Mouse (Mus musculus) liver, postnatal 0 days (tissue): ENCODE results near the gene Tex19.1. TPM values are rescaled to one million over a fixed set of nuclear protein-coding genes. Genes with fewer than 3 reads are reported as not detected.

Source experiments
- ATAC-seq: fragments of 200-750 bp; cut with Nextera tagmentation; 2 replicates; pipeline ENCODE4 v1.8.0; 2017; ENCODE audit warnings: mild to moderate bottlenecking, moderate library complexity
- DNase-seq: peaks from one replicate; pipeline ENCODE4 v3.0.0-alpha.2; 2016
- H3K27ac ChIP-seq: fragments of 300-500 bp; sonication (generic); 2 replicates; pipeline ENCODE4 v1.5.1; 2014; ENCODE audit warnings: antibody characterized with exemption, moderate library complexity, mild to moderate bottlenecking, low read depth
- H3K27me3 ChIP-seq: fragments of 300-500 bp; sonication (generic); 2 replicates; pipeline ENCODE4 v1.6.1; 2014; ENCODE audit warnings: low read length, control low read depth, mixed read lengths; ENCODE audit not compliant: insufficient read depth
- H3K36me3 ChIP-seq: fragments of 300-500 bp; sonication (generic); replicated peaks from 2 replicates; pipeline ENCODE4 v1.6.1; 2014; ENCODE audit warnings: mild to moderate bottlenecking, control low read depth, low read length, moderate library complexity, mixed read lengths; ENCODE audit not compliant: insufficient read depth
- H3K4me1 ChIP-seq: fragments of 300-500 bp; sonication (generic); 2 replicates; pipeline ENCODE4 v1.6.1; 2014; ENCODE audit warnings: antibody characterized with exemption, mild to moderate bottlenecking, control low read depth; ENCODE audit not compliant: insufficient read depth
- H3K4me2 ChIP-seq: fragments of 300-500 bp; sonication (generic); 2 replicates; pipeline ENCODE4 v1.6.1; 2014; ENCODE audit warnings: low read depth, mild to moderate bottlenecking, low read length, moderate library complexity, mixed read lengths
- H3K4me3 ChIP-seq: fragments of 300-500 bp; sonication (generic); 2 replicates; pipeline ENCODE4 v1.5.1; 2014; ENCODE audit warnings: low read depth, low read length
- H3K9ac ChIP-seq: fragments of 300-500 bp; sonication (generic); replicated peaks from 2 replicates; pipeline ENCODE4 v1.6.1; 2014; ENCODE audit warnings: mild to moderate bottlenecking, moderate library complexity
- H3K9me3 ChIP-seq: fragments of 300-500 bp; sonication (generic); 2 replicates; pipeline ENCODE4 v1.6.1; 2016; ENCODE audit warnings: mild to moderate bottlenecking, control low read depth, low read length, mixed read lengths
- CTCF ChIP-seq: sonication (generic); IDR thresholded peaks from 2 replicates; pipeline ENCODE4 v1.5.1; 2016; ENCODE audit warnings: antibody characterized with exemption, low read depth
- EP300 ChIP-seq: IDR thresholded peaks from 2 replicates; pipeline ENCODE4 v1.6.1; 2016; ENCODE audit warnings: antibody characterized with exemption, low read depth, mild to moderate bottlenecking
- WGBS: fragments of 180-500 bp; shearing (Covaris S2); extraction: QIAGEN DNeasy Blood & Tissue Kit; methylation state at CpG from one replicate; pipeline ENCODE4 v1.1.7; 2014; ENCODE audit not compliant: insufficient replicate concordance; 5-methylcytosine and 5-hydroxymethylcytosine counted together
- polyA plus RNA-seq: library from polyadenylated mRNA; unstranded; fragments of >200 nt; fragmentation: Nextera tagmentation; extraction: Ambion mirVana; gene quantifications from 2 replicates; pipeline ENCODE4 v1.2.1, GENCODE M21; 2015

Gene Tex19.1
- polyA plus RNA-seq, 1 experiment from 2014 or later = not detected

DNA sequence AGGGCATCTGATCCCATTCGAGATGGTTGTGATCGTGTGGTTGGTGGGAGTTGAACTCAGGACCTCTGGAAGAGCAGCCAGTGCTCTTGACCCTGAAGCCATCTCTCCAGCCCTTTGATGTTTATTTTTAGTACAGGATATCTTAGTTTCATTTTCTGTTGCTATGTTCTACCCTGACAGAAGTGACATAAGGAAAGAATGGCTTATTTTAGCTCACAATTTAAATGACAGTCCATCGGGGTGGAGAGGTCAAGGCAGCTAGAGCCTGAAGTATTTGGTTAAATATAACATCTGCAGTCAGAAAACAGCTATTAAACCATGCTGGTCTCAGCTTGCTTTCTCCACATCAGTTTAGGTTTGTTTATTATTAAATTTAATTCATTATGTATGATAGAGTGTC, 24.8 kb upstream of the Tex19.1 start:
- Histone ChIP-seq H3K27me3 (no peaks in the 10 kb centered on the region), H3K9ac (no peak overlapping the region), H3K36me3 (no peaks in the 10 kb centered on the region), H3K9me3 (no peaks in the 10 kb centered on the region), H3K27ac (no peak overlapping the region), H3K4me1 (no peaks in the 10 kb centered on the region), H3K4me3 (no peak overlapping the region), H3K4me2 (no peak overlapping the region)
- no peak for DNase-seq
- 63% methylated on average over 3 of the region's 3 CpGs for WGBS
- TF ChIP-seq EP300 (no peak), CTCF (no peak)
- ATAC-seq = no peak

DNA sequence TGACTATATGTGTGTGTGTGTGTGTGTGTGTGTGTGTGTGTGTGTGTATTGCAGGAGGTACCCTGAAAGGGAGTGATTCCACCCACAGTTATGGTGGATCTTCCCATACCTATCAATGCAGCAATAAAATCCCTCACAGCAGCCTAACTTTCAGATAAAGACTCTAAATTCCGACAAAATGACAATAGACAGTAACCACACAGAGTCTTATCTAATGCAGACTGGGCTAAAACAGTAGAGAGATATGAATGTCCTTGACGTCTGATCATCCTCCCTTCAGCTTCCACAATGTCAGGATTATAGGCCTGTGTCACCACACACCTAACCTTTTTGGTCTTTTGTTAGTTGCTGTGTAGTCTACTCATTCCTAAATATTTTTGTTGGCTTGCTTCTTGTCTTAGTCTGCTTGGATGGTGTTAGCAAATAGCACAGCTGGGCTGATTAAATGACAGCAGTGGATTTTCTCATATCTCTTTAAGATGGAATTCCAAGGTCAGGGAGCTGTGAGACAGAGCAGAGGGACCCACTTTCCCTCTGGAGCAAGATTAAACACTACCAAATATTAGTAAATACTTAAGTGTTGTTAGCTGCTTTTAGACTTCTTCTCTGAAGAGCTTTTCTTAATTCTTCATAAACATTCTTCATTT, 23.8 kb upstream of the Tex19.1 start:
- H3K27me3 ChIP-seq = no peaks in the 10 kb centered on the region
- no peak overlapping the region for H3K27ac ChIP-seq
- 38% methylated on average over 2 of the region's 2 CpGs for WGBS
- TF ChIP-seq CTCF (no peak), EP300 (no peak)
- no peak overlapping the region for H3K9ac ChIP-seq
- no peak overlapping the region for H3K4me3 ChIP-seq
- H3K9me3 ChIP-seq = no peaks in the 10 kb centered on the region
- H3K4me1 ChIP-seq = no peaks in the 10 kb centered on the region
- no peaks in the 10 kb centered on the region for H3K36me3 ChIP-seq
- ATAC-seq (no peak), DNase-seq (no peak)
- H3K4me2 ChIP-seq = no peak overlapping the region

- Histone ChIP-seq H3K36me3 (no peaks in the 10 kb centered on the region), H3K27me3 (no peaks in the 10 kb centered on the region), H3K4me3 (no peak overlapping the region), H3K9me3 (no peaks in the 10 kb centered on the region), H3K4me1 (no peaks in the 10 kb centered on the region), H3K4me2 (no peak overlapping the region), H3K9ac (no peak overlapping the region), H3K27ac (no peak overlapping the region)
- ATAC-seq (no peak), DNase-seq (no peak)
- WGBS = 78% methylated on average over 4 of the region's 4 CpGs
- TF ChIP-seq CTCF (no peak), EP300 (no peak)
Observed at GRCm38 (mm10) chr11:121123438-121123837, 22.5 kb upstream of the Tex19.1 start.

DNA sequence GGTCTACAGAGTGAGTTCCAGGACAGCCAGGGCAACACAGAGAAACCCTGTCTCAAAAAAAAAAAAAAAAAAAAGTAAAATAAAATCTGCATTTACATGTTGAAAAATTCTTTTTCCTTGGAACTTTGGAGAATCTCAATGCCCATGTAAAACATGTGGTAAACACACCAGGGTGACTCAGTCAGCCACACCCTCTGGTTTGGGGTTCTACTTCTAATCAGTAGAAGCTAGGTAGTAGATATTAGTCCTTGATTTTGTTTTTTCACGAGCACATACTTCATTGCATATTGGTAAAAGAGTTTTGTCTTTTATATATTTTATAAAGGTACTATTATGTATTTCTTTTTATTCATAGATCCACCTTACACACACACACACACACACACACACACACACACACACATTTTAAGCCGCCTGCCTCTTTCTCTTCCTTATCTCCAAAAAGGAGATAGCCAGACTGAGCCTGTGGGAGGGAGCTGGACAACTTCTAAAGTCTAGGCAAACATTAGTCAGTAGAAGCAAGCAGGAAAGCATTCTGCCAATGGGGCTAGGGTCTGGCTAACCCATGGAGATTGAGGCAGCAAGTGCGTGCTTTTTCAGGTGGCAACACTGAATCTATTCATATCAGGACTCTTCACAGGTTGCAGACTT, 20.3 kb upstream of the Tex19.1 start:
- H3K4me1 ChIP-seq = 0 out of 2 replicates have a peak, but pooled peaks cover 3% of the 10 kb centered on the region
- no peak overlapping the region for H3K27ac ChIP-seq
- WGBS = 58% methylated on average over 3 of the region's 3 CpGs
- no peak overlapping the region for H3K4me3 ChIP-seq
- H3K9me3 ChIP-seq = no peaks in the 10 kb centered on the region
- no peaks in the 10 kb centered on the region for H3K36me3 ChIP-seq
- ATAC-seq (no peak), DNase-seq (no peak)
- TF ChIP-seq EP300 (no peak), CTCF (no peak)
- no peaks in the 10 kb centered on the region for H3K27me3 ChIP-seq
- H3K9ac ChIP-seq = no peak overlapping the region
- no peak overlapping the region for H3K4me2 ChIP-seq

DNA sequence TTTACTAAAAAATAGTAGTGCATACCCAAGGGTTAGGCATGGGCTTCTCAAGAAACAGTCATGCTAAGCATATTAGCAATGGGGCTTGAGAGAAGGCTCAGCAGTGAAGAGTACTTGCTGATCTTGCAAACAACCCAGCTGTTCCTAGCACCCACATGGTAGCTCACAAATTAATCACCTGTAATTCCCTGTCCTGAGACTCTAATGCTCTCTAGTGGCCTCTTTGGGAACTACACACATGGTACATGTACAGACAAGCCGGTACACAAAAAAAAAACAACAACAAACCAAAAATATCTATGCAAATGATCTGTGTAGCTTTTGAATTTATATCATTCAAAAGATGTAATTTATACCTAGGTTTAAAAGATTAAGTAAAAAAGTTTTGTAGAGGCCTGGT, 19.5 kb upstream of the Tex19.1 start:
- Histone ChIP-seq H3K4me3 (no peak overlapping the region), H3K4me2 (no peak overlapping the region), H3K36me3 (no peaks in the 10 kb centered on the region), H3K27ac (no peak overlapping the region), H3K9me3 (no peaks in the 10 kb centered on the region), H3K27me3 (no peaks in the 10 kb centered on the region), H3K9ac (no peak overlapping the region), H3K4me1 (0 out of 2 replicates have a peak, but pooled peaks cover 3% of the 10 kb centered on the region)
- ATAC-seq (no peak), DNase-seq (no peak)
- WGBS = 72% methylated on average over 1 of the region's 1 CpGs
- TF ChIP-seq EP300 (no peak), CTCF (peak; percentile 64)

GRCm38 (mm10) chr11:121127441-121127840, 18.5 kb upstream of the Tex19.1 start:
- Histone ChIP-seq H3K4me2 (no peak overlapping the region), H3K27ac (no peak overlapping the region), H3K9ac (no peak overlapping the region), H3K27me3 (no peaks in the 10 kb centered on the region), H3K36me3 (no peaks in the 10 kb centered on the region), H3K9me3 (no peaks in the 10 kb centered on the region), H3K4me3 (no peak overlapping the region), H3K4me1 (0 out of 2 replicates have a peak, but pooled peaks cover 3% of the 10 kb centered on the region)
- DNase-seq (no peak), ATAC-seq (no peak)
- no peak for TF ChIP-seq EP300
- TF ChIP-seq CTCF = no peak
- 86% methylated on average over 3 of the region's 3 CpGs for WGBS

DNA sequence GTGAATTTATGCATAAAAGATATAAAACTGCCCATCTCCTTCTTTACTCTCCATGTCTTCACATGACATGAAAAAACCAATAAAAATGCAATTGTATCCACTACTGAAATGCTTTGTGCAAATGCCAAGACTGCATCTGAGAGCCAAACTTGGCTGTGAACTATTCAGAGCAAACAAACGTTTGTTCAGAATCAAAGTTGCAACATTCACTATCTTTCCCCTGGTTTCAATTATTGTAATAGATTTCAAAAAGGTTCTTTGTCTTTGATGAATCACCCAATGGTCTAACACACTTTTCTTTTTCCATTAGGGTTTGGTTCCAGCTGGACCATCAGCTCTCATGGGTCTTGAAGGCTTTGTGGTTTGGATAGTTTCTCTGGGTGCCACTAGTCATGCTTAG, 16.3 kb upstream of the Tex19.1 start:
- 0 out of 2 replicates have a peak, but pooled peaks cover 3% of the 10 kb centered on the region for H3K4me1 ChIP-seq
- no peak overlapping the region for H3K27ac ChIP-seq
- H3K9ac ChIP-seq = no peak overlapping the region
- H3K36me3 ChIP-seq = no peaks in the 10 kb centered on the region
- H3K9me3 ChIP-seq = no peaks in the 10 kb centered on the region
- TF ChIP-seq EP300 (no peak), CTCF (no peak)
- H3K27me3 ChIP-seq = no peaks in the 10 kb centered on the region
- DNase-seq = no peak
- H3K4me3 ChIP-seq = no peak overlapping the region
- ATAC-seq = no peak
- no peak overlapping the region for H3K4me2 ChIP-seq
- 46% methylated on average over 1 of the region's 1 CpGs for WGBS
